Mouse (Mus musculus): ENCODE data around the gene Ecel1. TPM values are rescaled to one million over a fixed set of nuclear protein-coding genes. Genes with fewer than 3 reads are reported as not detected.
A peak's percentile ranks its signal among the peaks of the same experiment; 100 is the strongest.

Ecel1 gene
- polyA plus RNA-seq, 1 experiment from 2014 or later: 0.11 TPM

GRCm38 (mm10) chr1:87185526-87185925 lies 29.2 kb upstream of the Ecel1 start:
- Histone ChIP-seq H3K4me3 (0 out of 2 replicates have a peak overlapping the region, but pooled peaks have one; percentile 62), H3K9me3 (replicated peaks) (no peaks in the 10 kb centered on the region), H3K4me1 (peaks cover 27% of the 10 kb centered on the region), H3K36me3 (no peaks in the 10 kb centered on the region), H3K27me3 (ENCODE audit: low read depth, poor library complexity, severe bottlenecking) (peaks cover 92% of the 10 kb centered on the region), H3K27ac (no peak overlapping the region)
- no peak for DNase-seq (ENCODE audit: low spot score)
- 8% methylated on average over 13 of the region's 13 CpGs for WGBS

- DNase-seq (ENCODE audit: low spot score): peak; percentile 74
- H3K4me3 ChIP-seq: no peak overlapping the region
- no peaks in the 10 kb centered on the region for H3K9me3 ChIP-seq (replicated peaks)
- H3K27me3 ChIP-seq (ENCODE audit: low read depth, poor library complexity, severe bottlenecking): peaks cover 100% of the 10 kb centered on the region
- 13% methylated on average over 20 of the region's 20 CpGs for WGBS
- no peak overlapping the region for H3K27ac ChIP-seq
- peaks cover 21% of the 10 kb centered on the region for H3K4me1 ChIP-seq
- no peaks in the 10 kb centered on the region for H3K36me3 ChIP-seq
These were observed 28.4 kb upstream of the Ecel1 start for GRCm38 (mm10) chr1:87184751-87185139.

- H3K27ac ChIP-seq: no peak overlapping the region
- no peaks in the 10 kb centered on the region for H3K9me3 ChIP-seq (replicated peaks)
- H3K36me3 ChIP-seq: no peaks in the 10 kb centered on the region
- peak; percentile 52 for DNase-seq (ENCODE audit: low spot score)
- no peak overlapping the region for H3K4me3 ChIP-seq
- WGBS: 31% methylated on average over 15 of the region's 15 CpGs
- H3K4me1 ChIP-seq: peaks cover 21% of the 10 kb centered on the region
- H3K27me3 ChIP-seq (ENCODE audit: low read depth, poor library complexity, severe bottlenecking): peaks cover 94% of the 10 kb centered on the region
These were observed 27.9 kb upstream of the Ecel1 start for GRCm38 (mm10) chr1:87183998-87184750.

GRCm38 (mm10) chr1:87183013-87183412 lies 26.7 kb upstream of the Ecel1 start, which contains the start of gene Prss56:
Prss56 (plus strand) TSS chr1:87183313.
- no peak within 1 kb of the TSS for H3K27ac ChIP-seq
- no peaks in the 10 kb centered on the region for H3K36me3 ChIP-seq
- no peak for DNase-seq (ENCODE audit: low spot score)
- H3K4me1 ChIP-seq: peaks cover 21% of the 10 kb centered on the region
- no peak within 1 kb of the TSS for H3K4me3 ChIP-seq
- H3K27me3 ChIP-seq (ENCODE audit: low read depth, poor library complexity, severe bottlenecking): peaks cover 82% of the 10 kb centered on the region
- 32% methylated on average over 9 of the region's 9 CpGs for WGBS
- no peaks in the 10 kb centered on the region for H3K9me3 ChIP-seq (replicated peaks)

- H3K4me1 ChIP-seq: peaks cover 14% of the 10 kb centered on the region
- H3K27ac ChIP-seq: no peak overlapping the region
- 51% methylated on average over 5 of the region's 5 CpGs for WGBS
- H3K9me3 ChIP-seq (replicated peaks): no peaks in the 10 kb centered on the region
- H3K4me3 ChIP-seq: no peak overlapping the region
- DNase-seq (ENCODE audit: low spot score): no peak
- no peaks in the 10 kb centered on the region for H3K36me3 ChIP-seq
- peaks cover 76% of the 10 kb centered on the region for H3K27me3 ChIP-seq (ENCODE audit: low read depth, poor library complexity, severe bottlenecking)
These were observed 24.6 kb upstream of the Ecel1 start for GRCm38 (mm10) chr1:87180896-87181295.

GRCm38 (mm10) chr1:87175852-87176292 lies 19.6 kb upstream of the Ecel1 start:
- no peaks in the 10 kb centered on the region for H3K9me3 ChIP-seq (replicated peaks)
- H3K36me3 ChIP-seq: no peaks in the 10 kb centered on the region
- 19% methylated on average over 11 of the region's 11 CpGs for WGBS
- peak; percentile 67 for DNase-seq (ENCODE audit: low spot score)
- H3K4me3 ChIP-seq: no peak overlapping the region
- H3K27ac ChIP-seq: no peak overlapping the region
- H3K4me1 ChIP-seq: peaks cover 29% of the 10 kb centered on the region
- peaks cover 66% of the 10 kb centered on the region for H3K27me3 ChIP-seq (ENCODE audit: low read depth, poor library complexity, severe bottlenecking)

- peaks cover 70% of the 10 kb centered on the region for H3K27me3 ChIP-seq (ENCODE audit: low read depth, poor library complexity, severe bottlenecking)
- H3K27ac ChIP-seq: 0 out of 2 replicates have a peak overlapping the region, but pooled peaks have one; percentile 30
- H3K9me3 ChIP-seq (replicated peaks): no peaks in the 10 kb centered on the region
- 26% methylated on average over 28 of the region's 28 CpGs for WGBS
- H3K36me3 ChIP-seq: no peaks in the 10 kb centered on the region
- peaks cover 45% of the 10 kb centered on the region for H3K4me1 ChIP-seq
- peak; percentile 87 for DNase-seq (ENCODE audit: low spot score)
- H3K4me3 ChIP-seq: peak overlapping the region; percentile 13; the same call in 1 of the 2 replicates
These were observed 18.0 kb upstream of the Ecel1 start for GRCm38 (mm10) chr1:87174006-87174955.

- no peak for DNase-seq (ENCODE audit: low spot score)
- Histone ChIP-seq H3K9me3 (replicated peaks) (no peaks in the 10 kb centered on the region), H3K36me3 (no peaks in the 10 kb centered on the region), H3K4me1 (peaks cover 50% of the 10 kb centered on the region), H3K27ac (no peak overlapping the region), H3K27me3 (ENCODE audit: low read depth, poor library complexity, severe bottlenecking) (peaks cover 86% of the 10 kb centered on the region), H3K4me3 (no peak overlapping the region)
- WGBS: 29% methylated on average over 9 of the region's 9 CpGs
These were observed 16.0 kb upstream of the Ecel1 start for GRCm38 (mm10) chr1:87172316-87172715.

- WGBS: 90% methylated on average over 1 of the region's 1 CpGs
- Histone ChIP-seq H3K27me3 (ENCODE audit: low read depth, poor library complexity, severe bottlenecking) (peaks cover 90% of the 10 kb centered on the region), H3K4me3 (no peak overlapping the region), H3K4me1 (peaks cover 50% of the 10 kb centered on the region), H3K36me3 (no peaks in the 10 kb centered on the region), H3K9me3 (replicated peaks) (no peaks in the 10 kb centered on the region), H3K27ac (no peak overlapping the region)
- no peak for DNase-seq (ENCODE audit: low spot score)
These were observed 15.0 kb upstream of the Ecel1 start for GRCm38 (mm10) chr1:87171312-87171711.

GRCm38 (mm10) chr1:87170458-87170857 lies 14.1 kb upstream of the Ecel1 start:
- no peak for DNase-seq (ENCODE audit: low spot score)
- 0 out of 2 replicates have a peak overlapping the region, but pooled peaks have one; percentile 28 for H3K4me3 ChIP-seq
- no peak overlapping the region for H3K27ac ChIP-seq
- WGBS: 10% methylated on average over 19 of the region's 19 CpGs
- H3K9me3 ChIP-seq (replicated peaks): no peaks in the 10 kb centered on the region
- no peaks in the 10 kb centered on the region for H3K36me3 ChIP-seq
- peaks cover 93% of the 10 kb centered on the region for H3K27me3 ChIP-seq (ENCODE audit: low read depth, poor library complexity, severe bottlenecking)
- peaks cover 42% of the 10 kb centered on the region for H3K4me1 ChIP-seq

GRCm38 (mm10) chr1:87164796-87165184 lies 8.5 kb upstream of the Ecel1 start:
- DNase-seq (ENCODE audit: low spot score): no peak
- peaks cover 22% of the 10 kb centered on the region for H3K4me1 ChIP-seq
- no peak overlapping the region for H3K27ac ChIP-seq
- 41% methylated on average over 9 of the region's 9 CpGs for WGBS
- no peak overlapping the region for H3K4me3 ChIP-seq
- H3K27me3 ChIP-seq (ENCODE audit: low read depth, poor library complexity, severe bottlenecking): peaks cover 100% of the 10 kb centered on the region
- no peaks in the 10 kb centered on the region for H3K9me3 ChIP-seq (replicated peaks)
- H3K36me3 ChIP-seq: no peaks in the 10 kb centered on the region

GRCm38 (mm10) chr1:87164164-87164795 lies 8.0 kb upstream of the Ecel1 start:
- H3K36me3 ChIP-seq: no peaks in the 10 kb centered on the region
- WGBS: 26% methylated on average over 11 of the region's 11 CpGs
- no peak overlapping the region for H3K4me3 ChIP-seq
- H3K27ac ChIP-seq: no peak overlapping the region
- peaks cover 17% of the 10 kb centered on the region for H3K4me1 ChIP-seq
- DNase-seq (ENCODE audit: low spot score): no peak
- no peaks in the 10 kb centered on the region for H3K9me3 ChIP-seq (replicated peaks)
- peaks cover 100% of the 10 kb centered on the region for H3K27me3 ChIP-seq (ENCODE audit: low read depth, poor library complexity, severe bottlenecking)

Data from limb, embryonic 10.5 days (tissue).